Mouse (Mus musculus): Measurements from ENCODE around the gene Ing5.

GRCm38 (mm10) chr1:93818722-93819121 lies 15.0 kb downstream of the Ing5 start:
- TF ChIP-seq USF1 (IDR thresholded peaks at IDR 0.05; ENCODE audit: low read depth, low read length) (no peak), UBTF (IDR thresholded peaks at IDR 0.05; ENCODE audit: low read depth, low read length) (no peak), E2F4 (IDR thresholded peaks at IDR 0.05; ENCODE audit: insufficient replicate concordance, low read depth, low read length) (no peak), ELF1 (IDR thresholded peaks at IDR 0.05; ENCODE audit: low read depth, low read length) (no peak), CTCF (conservative IDR thresholded peaks at IDR 0.05 in 1 of 2, IDR thresholded peaks at IDR 0.05 in 1 of 2; ENCODE audit: low read depth in 2 of 2, low read length in 2 of 2) (no peak), MEF2A (IDR thresholded peaks at IDR 0.05; ENCODE audit: borderline replicate concordance, low read depth, low read length) (no peak), TBP (conservative IDR thresholded peaks at IDR 0.05; ENCODE audit: low read depth, low read length) (no peak), MAFK (IDR thresholded peaks at IDR 0.05; ENCODE audit: insufficient replicate concordance, low read length) (no peak), ZNF384 (IDR thresholded peaks at IDR 0.05; ENCODE audit: low read depth, low read length) (no peak), USF2 (conservative IDR thresholded peaks at IDR 0.05; ENCODE audit: low read depth, low read length) (no peak)

All from CH12.LX (cell line).